Mouse (Mus musculus) right cerebral cortex, adult 2 months (tissue): ENCODE measurements at regions not wholly inside any gene's neighbourhood (a gene's known extent, or its start where the extent isn't known, plus 50 kb on each side); places are given as distances from the start of the nearest gene placed in this dataset.

Source experiments
- DNase-seq, 2 experiments: peaks; one replicate each; pipeline ENCODE4 v3.0.0; 2021 to 2022; ENCODE audit warnings: low spot score in 2 of 2

DNA sequence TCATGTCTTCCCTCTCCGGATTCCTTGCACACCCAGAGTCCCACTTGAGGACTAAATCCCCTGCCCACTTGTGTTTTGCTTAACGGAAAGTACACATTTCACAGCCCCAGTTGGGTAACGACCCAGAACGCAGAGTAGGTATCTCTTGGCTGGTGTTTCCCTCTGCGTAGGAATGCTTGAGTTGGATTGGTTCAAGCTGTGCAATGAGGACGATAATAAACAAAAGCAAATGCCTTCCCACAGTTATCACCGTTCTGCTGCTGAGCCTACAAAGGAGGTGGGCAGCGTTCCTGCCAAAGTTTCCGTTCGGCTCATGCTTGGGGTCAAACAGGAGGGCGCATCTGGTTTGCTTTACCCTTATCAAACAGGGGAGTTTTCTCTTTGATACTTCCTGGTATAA lies 212.3 kb upstream of the Sfrp2 start:
- no peak for DNase-seq

DNA sequence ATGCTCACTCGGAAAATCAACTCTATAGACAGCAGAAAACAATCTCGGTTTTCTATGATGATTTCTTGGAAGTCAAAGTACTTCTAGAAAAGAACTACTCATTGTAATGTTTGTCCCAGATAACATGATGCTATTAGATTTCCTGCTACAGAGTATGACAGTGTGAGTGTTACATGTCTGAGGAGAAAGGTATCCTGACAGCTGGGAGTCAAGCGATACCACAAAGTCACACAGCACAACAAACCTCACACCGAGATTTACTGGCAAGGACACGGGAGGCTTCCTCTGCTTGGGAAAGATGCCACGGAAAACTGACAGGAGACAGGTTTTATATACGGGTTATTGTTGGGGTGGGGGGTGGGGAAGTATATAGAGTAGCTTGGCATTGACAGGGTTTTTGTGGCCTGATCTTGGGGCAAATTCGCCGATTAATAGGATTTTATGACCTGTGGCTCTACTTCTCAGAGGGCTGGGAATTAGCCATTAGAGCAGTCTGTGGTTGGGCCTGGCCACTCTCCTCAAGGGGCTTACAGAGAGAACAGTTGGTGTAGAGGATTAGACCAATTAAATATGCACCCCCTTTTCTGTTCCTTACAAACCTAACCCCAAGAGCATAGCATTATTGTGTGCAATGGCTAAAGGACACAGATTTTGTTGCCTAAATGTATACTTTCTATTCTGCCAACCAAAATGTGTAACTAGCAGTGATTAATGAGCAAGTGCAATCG lies 209.2 kb upstream of the Sfrp2 start:
- no peak for DNase-seq

DNA sequence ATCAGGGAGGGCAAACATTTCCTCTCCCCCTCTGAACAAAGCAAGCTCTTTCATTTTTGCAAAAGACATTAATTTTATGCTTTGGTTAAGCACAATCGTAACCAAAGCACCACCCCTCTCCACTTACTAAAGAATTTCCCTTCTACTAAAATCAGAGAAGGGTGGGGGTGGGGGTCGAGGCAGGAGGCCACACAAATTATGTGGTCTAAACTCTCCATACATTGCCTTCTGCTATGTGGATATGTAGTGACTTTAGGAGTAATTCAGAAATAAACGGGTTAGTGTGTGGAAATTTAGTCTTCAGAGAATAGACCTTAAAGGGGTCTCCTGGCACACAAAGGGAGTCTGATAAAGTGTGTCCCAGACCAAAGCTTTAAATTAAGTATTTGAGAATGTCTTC lies 204.1 kb upstream of the Sfrp2 start:
- no peak for DNase-seq

DNA sequence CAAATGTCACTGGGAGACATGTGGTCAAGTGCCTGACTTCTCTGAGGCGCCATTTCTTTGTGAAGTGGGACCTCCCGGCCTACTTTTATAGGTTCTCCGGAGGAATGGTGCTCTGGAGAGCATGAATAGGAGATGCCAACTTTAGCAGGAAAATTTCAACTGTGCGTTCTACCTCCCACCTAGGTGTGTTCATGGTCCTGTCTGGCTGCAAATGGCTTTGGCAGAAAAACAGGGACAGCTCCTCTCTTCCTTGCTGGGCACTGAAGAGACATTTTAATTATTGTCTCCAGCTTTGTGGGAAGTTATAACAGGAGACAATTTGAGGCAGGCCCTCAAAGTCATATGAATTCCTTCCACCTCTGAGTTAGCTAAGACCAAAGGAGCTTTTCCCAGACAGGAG lies 190.6 kb upstream of the Sfrp2 start:
- no peak for DNase-seq

DNA sequence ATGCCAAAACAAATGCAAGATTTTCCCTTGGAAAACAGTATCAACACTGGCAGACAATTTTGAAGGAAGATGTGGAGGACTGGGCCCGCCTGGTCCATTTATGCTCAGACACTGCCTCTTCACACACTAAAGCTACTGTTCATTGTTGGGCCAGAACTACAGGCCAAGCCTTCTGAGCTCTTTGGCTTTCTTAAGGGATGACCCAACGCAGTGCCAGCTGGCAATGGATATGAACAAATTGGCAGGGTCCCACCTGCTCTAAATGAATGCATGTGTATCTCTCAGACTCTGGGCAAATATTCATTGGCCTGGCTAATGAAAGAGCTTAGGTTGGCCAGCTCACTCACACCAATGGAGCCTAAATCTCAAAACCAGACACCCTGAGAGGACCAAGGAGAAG lies 190.0 kb upstream of the Sfrp2 start:
- DNase-seq: no peak

DNA sequence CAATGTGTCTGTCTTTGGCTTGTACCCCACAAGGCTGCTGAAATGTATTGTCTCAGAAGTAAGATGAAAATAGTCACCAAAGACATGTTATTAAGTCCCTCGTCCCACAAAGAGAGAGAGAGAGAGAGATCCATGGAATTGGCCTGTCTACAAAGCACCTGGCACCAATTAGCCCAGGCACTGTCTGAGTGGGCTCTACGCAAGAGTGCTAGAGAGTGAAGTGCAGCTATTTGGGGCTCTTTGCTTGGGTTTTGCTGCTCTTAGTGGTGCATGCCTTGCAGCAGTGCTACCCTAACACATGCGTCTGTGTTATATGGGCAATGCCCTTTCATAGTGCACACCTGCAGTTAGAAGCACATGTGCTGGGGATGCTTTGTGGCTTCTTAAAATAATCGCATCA lies 185.4 kb upstream of the Sfrp2 start:
- no peak for DNase-seq

DNA sequence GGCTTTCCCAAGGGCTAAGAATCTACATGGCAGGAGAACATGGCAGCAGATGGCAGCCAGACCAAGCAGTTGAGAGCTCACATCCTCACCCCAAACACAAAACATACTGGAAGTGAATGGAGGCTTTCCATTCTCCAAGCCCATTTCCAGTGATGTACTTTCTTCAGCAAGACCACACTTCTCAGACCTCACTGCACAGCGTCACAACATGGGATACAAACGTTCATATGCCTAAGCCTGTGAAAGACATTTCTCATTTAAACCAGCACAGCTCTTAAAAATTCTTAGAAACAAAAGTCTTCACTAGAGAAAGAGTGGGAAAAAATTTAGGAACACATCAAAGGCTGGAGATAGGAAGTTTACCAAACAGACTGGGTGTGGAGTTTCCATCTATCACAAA lies 183.9 kb upstream of the Sfrp2 start:
- no peak for DNase-seq

DNA sequence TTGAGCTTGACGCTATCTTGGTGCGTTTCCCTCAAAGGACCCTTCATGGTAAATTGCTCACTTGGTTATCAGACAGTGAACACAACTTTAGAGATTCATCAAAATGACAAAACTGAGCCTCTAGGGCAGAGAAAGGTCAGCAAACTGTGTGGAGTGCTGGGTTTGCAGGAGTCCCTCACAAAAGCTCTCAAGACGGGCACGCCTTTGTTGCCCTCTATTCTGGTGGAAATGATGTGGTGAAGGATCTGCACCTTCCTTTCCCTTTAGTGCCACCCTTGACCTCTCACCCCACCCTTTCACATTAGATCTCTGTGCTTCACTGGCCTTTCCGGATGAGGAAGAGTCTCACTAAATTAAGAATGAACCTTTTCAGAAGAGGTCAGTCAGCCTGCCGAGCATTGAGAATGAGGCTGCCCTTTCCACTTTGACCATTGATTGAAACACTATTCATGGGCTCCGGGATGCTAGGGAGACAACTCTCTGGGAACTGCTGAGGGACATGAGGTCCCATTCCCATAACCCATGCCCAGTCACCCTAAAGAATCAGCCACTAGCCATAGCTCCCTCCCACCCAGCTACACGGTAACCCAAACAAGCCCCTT lies 182.9 kb upstream of the Sfrp2 start:
- DNase-seq: no peak

DNA sequence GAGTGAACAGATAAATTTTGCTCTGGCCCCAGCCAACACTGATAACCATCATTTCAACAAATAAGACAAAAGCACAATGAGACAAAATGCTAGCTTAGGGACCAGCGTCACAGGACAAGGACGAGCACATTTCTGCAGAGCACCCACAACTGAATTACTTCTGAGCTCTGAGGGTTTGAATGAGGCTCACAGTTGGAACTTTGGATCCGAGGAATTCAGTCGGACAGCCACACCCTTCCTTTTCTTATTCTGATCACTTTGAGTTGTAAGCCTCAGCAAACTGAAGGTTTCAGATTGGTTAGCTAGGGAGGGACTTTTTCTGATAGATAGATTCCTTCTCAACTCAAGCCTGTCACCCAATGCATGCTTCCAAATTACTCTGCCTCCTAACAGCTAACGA lies 180.0 kb upstream of the Sfrp2 start:
- DNase-seq: no peak

DNA sequence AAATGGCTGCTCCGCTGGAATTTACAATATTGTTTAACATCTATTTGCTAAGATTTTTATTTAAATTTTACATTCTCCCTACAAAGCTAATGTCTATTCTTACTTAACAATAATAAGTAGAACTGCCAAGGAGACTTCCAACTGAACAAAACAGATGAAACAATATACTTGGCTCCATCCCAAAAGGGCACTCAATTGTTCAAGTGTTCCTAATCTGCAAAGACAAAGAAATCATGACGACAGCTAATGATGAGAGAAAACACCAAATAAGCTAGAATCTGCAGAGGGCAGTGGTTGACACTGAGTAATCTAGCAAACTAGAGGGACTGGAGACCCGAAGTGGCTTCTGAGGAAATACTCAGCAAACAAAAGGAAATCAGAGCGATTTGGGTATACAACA lies 179.6 kb upstream of the Sfrp2 start:
- DNase-seq: no peak

DNA sequence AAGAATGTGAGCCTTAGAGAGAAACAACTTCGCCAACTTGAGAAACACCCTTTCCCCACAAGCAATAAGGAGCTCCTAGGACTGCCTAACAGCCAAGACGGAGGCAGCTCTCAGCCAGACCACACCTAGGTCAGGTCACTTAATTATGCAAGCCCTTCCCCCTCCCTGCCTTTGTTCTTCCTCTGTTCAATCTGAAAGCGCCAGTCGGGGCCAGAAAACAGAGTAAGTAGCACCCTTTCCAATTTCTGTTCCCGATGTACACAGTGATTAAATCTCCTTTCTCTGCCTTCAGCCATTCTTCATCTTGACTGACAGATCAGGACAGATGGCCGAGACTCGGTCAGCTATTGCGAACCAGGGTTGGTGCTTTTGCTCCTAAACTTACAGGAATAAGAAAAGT lies 177.0 kb upstream of the Sfrp2 start:
- no peak for DNase-seq

DNA sequence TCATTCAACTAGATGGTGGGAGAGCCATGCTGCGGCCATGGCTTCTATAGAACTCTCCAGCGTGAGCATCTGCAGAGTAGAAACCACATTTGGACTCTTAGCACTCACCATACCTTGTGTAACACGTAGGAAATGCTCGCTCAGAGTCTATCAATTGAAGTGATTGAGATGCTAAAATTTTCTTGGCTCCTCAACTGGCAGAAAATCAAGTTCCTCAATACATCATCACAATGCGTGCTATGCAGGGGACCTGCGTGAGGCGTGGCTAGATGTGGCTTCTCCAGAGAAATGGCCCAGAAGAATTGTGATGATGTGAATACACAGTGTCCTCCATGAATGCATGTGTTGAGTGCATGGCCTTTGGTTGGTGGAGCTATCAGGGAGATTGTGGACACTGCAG lies 174.9 kb upstream of the Sfrp2 start:
- no peak for DNase-seq

DNA sequence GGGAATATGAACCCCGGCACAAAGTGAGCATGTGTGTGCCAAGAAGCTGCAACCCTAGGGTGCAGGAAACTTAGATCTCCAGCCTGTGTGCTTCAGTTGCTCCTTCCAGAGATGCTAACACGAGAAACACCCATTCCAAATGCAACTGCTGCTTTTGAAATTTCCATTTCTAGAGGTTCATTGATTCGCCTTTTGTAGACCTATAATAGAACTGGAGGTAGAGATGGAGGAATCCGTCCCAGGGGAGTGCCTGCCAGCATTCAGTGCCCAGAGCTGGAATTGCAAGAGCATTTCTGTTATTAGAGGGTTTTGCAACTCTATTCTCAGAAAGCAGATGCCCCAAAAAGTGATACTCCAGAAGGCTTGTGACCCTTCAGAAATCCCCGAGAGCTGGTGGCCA lies 172.8 kb upstream of the Sfrp2 start:
- DNase-seq: no peak

DNA sequence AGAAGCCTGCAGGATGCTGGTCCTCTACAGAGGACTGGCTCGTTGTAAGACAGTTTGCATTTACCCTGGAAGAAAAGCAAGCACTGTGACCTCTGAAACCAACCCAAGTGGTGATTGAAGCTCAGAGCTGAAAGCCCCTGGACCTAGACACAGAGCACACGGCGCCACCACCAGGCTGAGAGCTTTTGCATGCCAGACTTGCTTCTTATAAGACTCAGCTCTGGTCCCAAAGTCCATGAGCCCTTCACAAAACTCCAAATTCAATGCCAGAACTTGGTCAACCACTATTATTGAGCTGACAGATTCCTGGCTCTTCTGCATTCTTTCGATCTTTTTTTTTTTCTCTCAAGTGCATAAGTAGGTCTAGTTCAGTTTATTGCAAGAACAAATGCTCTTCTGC lies 164.6 kb upstream of the Sfrp2 start:
- no peak for DNase-seq

DNA sequence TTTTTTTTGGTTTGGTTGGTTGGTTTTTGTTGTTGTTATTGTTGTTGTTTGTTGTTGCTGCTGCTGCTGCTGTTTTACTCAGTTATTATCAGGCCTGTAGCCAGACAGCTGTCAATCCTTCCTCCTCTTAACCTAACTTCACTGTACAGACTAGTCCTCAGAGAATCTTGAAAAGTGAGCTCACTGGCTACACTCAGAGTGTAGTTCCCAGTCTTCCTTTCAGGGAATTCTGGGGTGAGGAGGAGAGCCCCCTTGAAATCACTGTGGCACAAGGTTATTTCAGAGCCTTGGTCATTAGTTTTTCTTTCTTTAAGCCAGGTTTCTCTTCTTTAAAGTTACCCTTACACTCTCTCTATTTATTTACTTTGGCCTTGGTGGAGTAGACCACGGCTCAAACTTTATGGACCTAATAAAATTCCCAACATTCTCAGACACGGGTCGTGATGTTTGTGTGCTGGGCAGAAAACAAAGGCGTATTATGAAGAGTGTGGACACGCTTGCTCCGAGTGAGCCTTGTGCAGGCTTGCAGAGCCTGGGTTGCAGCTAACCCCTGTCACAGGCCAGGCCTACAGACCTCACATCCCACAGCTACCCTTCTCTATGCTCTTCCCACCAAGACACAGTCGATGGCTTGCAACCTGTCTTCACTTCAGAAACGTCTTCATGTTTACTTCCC lies 156.9 kb upstream of the Sfrp2 start:
- DNase-seq: no peak

DNA sequence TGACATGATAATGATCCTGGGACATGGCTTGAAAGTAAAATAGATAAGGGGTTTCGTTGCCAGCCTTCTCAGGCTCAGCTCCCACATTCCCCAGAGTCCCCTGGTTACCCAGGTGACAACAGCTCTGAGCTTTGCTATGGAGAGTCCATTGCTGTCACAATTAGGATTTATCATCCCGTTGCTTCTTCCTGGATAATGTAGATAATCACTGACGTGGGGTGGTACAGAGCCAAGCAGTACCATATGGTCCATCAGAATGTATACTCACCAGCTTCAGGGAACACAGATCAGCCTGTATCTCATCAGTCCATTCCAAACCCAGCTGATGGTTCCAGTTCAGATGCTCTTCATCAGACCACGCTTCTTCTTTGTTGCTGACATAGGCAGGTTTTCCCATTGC lies 145.7 kb upstream of the Sfrp2 start:
- no peak for DNase-seq

DNA sequence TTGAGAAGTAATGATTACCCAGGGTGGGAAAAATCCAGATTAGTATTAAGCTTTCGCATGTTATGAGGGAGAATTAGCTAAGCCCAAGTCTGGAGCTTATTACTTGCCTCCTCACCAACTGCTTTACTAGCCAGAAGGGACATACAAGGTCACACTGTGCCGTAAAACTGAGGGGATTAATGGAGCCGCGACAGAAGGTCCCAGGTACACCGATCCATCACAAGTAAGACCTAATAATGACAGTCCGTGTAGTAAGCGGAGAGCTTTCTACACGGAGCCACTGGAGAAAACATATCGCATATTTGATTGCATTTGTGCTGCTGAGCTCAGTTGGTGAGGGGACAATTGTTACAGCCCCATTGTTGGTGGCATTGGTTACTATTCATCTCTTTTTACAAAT lies 133.1 kb upstream of the Sfrp2 start:
- DNase-seq: no peak

DNA sequence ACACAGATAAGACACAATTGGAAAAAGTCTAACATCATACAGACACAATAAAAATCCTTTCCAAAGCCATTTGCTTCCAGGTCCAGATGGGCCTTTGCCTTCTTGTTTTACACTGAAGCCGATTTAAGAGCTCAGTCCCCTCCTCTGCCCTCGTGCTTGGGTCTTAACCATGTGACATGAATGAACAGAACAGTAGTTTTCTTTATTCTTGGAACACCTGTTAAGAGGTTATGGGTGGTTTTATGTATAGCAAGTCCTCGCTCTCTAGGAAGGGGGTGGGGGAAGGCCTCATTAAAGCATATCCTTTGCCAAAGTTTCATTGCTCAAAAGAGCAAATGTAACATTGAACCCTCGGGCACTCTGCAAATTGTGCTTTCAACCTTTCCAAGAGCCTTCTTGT lies 125.7 kb upstream of the Sfrp2 start:
- DNase-seq: no peak

DNA sequence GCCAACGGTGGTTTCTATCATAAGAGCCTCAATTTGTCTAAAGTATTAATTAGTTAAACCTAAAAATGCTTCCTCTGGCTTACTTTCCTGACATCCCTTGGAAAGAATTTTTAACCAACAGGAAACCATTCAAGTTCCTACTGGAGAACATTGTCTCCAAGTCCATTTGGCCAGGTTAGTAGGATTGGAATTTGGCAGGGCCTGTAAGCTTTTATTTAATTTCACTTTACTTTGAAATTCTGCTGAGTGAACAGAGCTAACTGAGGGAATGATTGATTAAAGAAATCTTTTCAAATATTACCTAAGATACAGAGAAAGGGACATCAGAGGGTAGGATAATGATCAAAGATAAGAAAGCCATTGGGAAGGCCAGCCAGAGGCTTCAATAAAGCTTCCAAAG lies 102.4 kb upstream of the Sfrp2 start:
- DNase-seq: no peak

DNA sequence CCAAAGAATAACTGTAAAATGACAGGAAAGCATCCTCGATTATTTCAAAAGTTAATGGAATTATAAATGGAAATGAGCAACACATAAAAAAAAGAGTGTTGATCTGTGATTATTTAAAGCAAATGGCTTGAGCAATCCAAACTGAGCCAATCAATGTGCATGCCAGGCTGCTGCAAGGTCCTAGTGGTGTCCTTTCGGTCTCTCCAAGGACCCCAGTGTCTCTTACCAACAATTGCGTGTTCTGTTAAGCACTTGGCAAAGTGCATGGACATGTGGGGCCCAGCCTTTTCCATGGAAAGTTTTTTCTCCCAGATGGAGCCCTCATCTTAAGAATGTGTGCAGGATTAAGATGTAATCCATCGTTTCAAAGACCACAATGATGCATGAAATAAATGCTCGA lies 90.0 kb upstream of the Sfrp2 start:
- DNase-seq: no peak

DNA sequence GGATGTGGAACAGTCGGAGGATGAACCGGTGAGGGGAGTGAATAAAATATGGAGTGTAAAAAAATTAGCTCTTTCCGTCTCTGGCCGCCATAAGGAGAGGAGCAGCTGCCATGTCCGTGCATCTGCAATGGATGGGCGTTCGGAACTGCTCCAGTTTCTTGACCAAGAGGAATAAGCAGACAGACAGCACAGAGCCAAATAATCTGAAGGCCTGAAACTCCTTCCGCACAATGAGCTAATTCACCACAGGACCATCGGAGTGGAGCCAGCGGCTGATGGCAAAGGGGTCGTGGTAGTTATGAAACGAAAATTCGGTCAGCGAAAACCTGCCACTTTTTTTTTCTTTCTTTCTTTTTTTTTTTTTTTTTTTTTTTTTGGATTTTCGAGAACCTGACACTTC lies 79.5 kb upstream of the Sfrp2 start:
- DNase-seq: no peak

DNA sequence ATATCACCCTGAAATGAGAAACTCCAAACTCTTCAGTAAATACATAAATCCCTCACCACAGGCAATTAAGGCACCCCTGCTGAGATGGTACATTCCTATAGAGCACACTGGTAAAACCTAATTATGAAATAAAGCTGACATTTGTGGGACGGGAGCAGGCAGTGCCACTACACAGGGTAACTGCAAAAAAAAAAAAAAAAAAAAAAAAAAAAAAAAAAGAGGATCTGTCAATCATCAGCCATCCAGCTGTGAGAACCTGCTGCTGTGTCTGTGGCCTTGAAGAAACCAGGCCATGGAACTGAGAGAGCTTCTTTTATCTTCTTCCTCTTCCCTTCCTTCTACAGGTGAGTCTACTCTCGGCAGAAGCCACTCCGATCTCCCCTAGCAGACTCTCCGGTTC lies 78.6 kb upstream of the Sfrp2 start:
- DNase-seq: no peak
